Mouse (Mus musculus): ENCODE results near the gene Mef2b.

GRCm38 (mm10) chr8:70211726-70212111, 72.2 kb downstream of the Mef2b start:
- no peak for TF ChIP-seq CTCF (IDR thresholded peaks at IDR 0.05)
- no peak for TF ChIP-seq EP300 (IDR thresholded peaks at IDR 0.05)

All from lung, postnatal 0 days (tissue).